Mouse (Mus musculus) liver, adult 2 months (tissue): ENCODE results near the gene Egln1.

ENCODE experiments used
- CTCF ChIP-seq: fragments of 200-500 bp; IDR thresholded peaks from 2 replicates; pipeline ENCODE4 v1.5.1; 2011; ENCODE audit warnings: low read depth, low read length, control low read depth
- POLR2A ChIP-seq: fragments of 200-500 bp; IDR thresholded peaks from 2 replicates; pipeline ENCODE4 v1.6.1; 2011; ENCODE audit warnings: low read length, control low read depth; ENCODE audit not compliant: insufficient read depth; ENCODE audit errors: extremely low read depth

DNA sequence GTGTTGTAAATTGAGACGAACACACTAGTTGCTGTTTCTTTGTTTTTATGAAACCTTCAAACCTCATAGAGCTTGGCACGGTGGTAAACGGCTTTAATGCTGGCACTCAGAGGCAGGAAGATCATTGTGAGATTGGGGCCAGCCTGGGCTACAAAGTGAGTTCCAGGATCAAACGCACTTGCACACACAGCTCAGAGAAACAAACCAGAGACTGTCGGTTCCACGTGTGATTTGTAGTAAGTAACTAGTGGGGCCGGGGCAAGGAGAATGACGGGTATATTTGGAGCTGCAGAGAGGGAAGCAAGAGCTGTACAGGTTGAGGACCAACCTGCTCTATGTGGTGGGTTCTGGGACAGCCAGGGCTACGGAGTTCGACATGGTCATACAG lies 939 bp upstream of the Egln1 start:
- TF ChIP-seq CTCF: no peak
- TF ChIP-seq POLR2A: no peak
